Mouse (Mus musculus): ENCODE data around the gene Iqcn. TPM values are rescaled to one million over a fixed set of nuclear protein-coding genes. Genes with fewer than 3 reads are reported as not detected.

Iqcn gene
- polyA plus RNA-seq, 1 experiment from 2014 or later: 0.05 TPM

- H3K4me3 ChIP-seq (replicated peaks; ENCODE audit: low read depth, low read length): no peak overlapping the region
- no peaks in the 10 kb centered on the region for H3K27me3 ChIP-seq (ENCODE audit: control insufficient read depth, insufficient read depth, low read length)
- DNase-seq: no peak
- peaks cover 25% of the 10 kb centered on the region for H3K4me1 ChIP-seq (ENCODE audit: control insufficient read depth, insufficient read depth, low read length)
- H3K9ac ChIP-seq (replicated peaks; ENCODE audit: low read length): no peak overlapping the region
- no peak overlapping the region for H3K4me2 ChIP-seq (ENCODE audit: low read length)
- H3K36me3 ChIP-seq (ENCODE audit: control insufficient read depth, insufficient read depth, low read length): peaks cover 32% of the 10 kb centered on the region
- H3K9me3 ChIP-seq (ENCODE audit: control insufficient read depth, low read length): no peaks in the 10 kb centered on the region
- 93% methylated on average over 6 of the region's 6 CpGs for WGBS
- no peak overlapping the region for H3K27ac ChIP-seq (replicated peaks; ENCODE audit: low read depth, low read length)
- ATAC-seq (ENCODE audit: low FRiP score, low TSS enrichment): no peak
Measured at GRCm38 (mm10) chr8:70756476-70757040, 53.3 kb downstream of the Iqcn start.

GRCm38 (mm10) chr8:70757523-70758307 is 54.5 kb downstream of the Iqcn start:
- Histone ChIP-seq H3K27ac (replicated peaks; ENCODE audit: low read depth, low read length) (no peak overlapping the region), H3K4me1 (ENCODE audit: control insufficient read depth, insufficient read depth, low read length) (peaks cover 25% of the 10 kb centered on the region), H3K9ac (replicated peaks; ENCODE audit: low read length) (no peak overlapping the region), H3K4me3 (replicated peaks; ENCODE audit: low read depth, low read length) (no peak overlapping the region), H3K36me3 (ENCODE audit: control insufficient read depth, insufficient read depth, low read length) (peaks cover 32% of the 10 kb centered on the region), H3K27me3 (ENCODE audit: control insufficient read depth, insufficient read depth, low read length) (no peaks in the 10 kb centered on the region), H3K4me2 (ENCODE audit: low read length) (no peak overlapping the region), H3K9me3 (ENCODE audit: control insufficient read depth, low read length) (no peaks in the 10 kb centered on the region)
- WGBS: 71% methylated on average over 22 of the region's 22 CpGs
- DNase-seq: no peak
- no peak for ATAC-seq (ENCODE audit: low FRiP score, low TSS enrichment)

- WGBS: 82% methylated on average over 7 of the region's 7 CpGs
Measured at GRCm38 (mm10) chr8:70758308-70758615, 55.0 kb downstream of the Iqcn start.

GRCm38 (mm10) chr8:70758616-70759561 is 55.6 kb downstream of the Iqcn start:
- 0 out of 2 replicates have a peak overlapping the region, but pooled peaks have one; percentile 60 for H3K4me3 ChIP-seq (replicated peaks; ENCODE audit: low read depth, low read length)
- no peaks in the 10 kb centered on the region for H3K27me3 ChIP-seq (ENCODE audit: control insufficient read depth, insufficient read depth, low read length)
- peaks cover 32% of the 10 kb centered on the region for H3K36me3 ChIP-seq (ENCODE audit: control insufficient read depth, insufficient read depth, low read length)
- DNase-seq (no peak), ATAC-seq (ENCODE audit: low FRiP score, low TSS enrichment) (no peak)
- peaks cover 25% of the 10 kb centered on the region for H3K4me1 ChIP-seq (ENCODE audit: control insufficient read depth, insufficient read depth, low read length)
- 72% methylated on average over 19 of the region's 19 CpGs for WGBS
- H3K4me2 ChIP-seq (ENCODE audit: low read length): no peak overlapping the region; the same call in 1 of the 2 replicates
- no peak overlapping the region for H3K27ac ChIP-seq (replicated peaks; ENCODE audit: low read depth, low read length)
- no peak overlapping the region for H3K9ac ChIP-seq (replicated peaks; ENCODE audit: low read length)
- H3K9me3 ChIP-seq (ENCODE audit: control insufficient read depth, low read length): no peaks in the 10 kb centered on the region

More at GRCm38 (mm10) chr8:70758308-70758615, 55.0 kb downstream of the Iqcn start:
- H3K4me2 ChIP-seq (ENCODE audit: low read length): no peak overlapping the region
- H3K9ac ChIP-seq (replicated peaks; ENCODE audit: low read length): no peak overlapping the region
- no peaks in the 10 kb centered on the region for H3K9me3 ChIP-seq (ENCODE audit: control insufficient read depth, low read length)
- peaks cover 25% of the 10 kb centered on the region for H3K4me1 ChIP-seq (ENCODE audit: control insufficient read depth, insufficient read depth, low read length)
- no peak overlapping the region for H3K4me3 ChIP-seq (replicated peaks; ENCODE audit: low read depth, low read length)
- ATAC-seq (ENCODE audit: low FRiP score, low TSS enrichment) (no peak), DNase-seq (no peak)
- H3K27me3 ChIP-seq (ENCODE audit: control insufficient read depth, insufficient read depth, low read length): no peaks in the 10 kb centered on the region
- peaks cover 32% of the 10 kb centered on the region for H3K36me3 ChIP-seq (ENCODE audit: control insufficient read depth, insufficient read depth, low read length)
- no peak overlapping the region for H3K27ac ChIP-seq (replicated peaks; ENCODE audit: low read depth, low read length)

- peaks cover 37% of the 10 kb centered on the region for H3K36me3 ChIP-seq (ENCODE audit: control insufficient read depth, insufficient read depth, low read length)
- under 1% methylated on average over 22 of the region's 22 CpGs for WGBS
- H3K9me3 ChIP-seq (ENCODE audit: control insufficient read depth, low read length): no peaks in the 10 kb centered on the region
- peak overlapping the region; percentile 84 for H3K4me2 ChIP-seq (ENCODE audit: low read length)
- DNase-seq (no peak), ATAC-seq (ENCODE audit: low FRiP score, low TSS enrichment) (no peak; the same call in 1 of the 2 replicates)
- peak overlapping the region; percentile 79 for H3K9ac ChIP-seq (replicated peaks; ENCODE audit: low read length)
- H3K27me3 ChIP-seq (ENCODE audit: control insufficient read depth, insufficient read depth, low read length): no peaks in the 10 kb centered on the region
- peak overlapping the region; percentile 60 for H3K4me3 ChIP-seq (replicated peaks; ENCODE audit: low read depth, low read length)
- peaks cover 22% of the 10 kb centered on the region for H3K4me1 ChIP-seq (ENCODE audit: control insufficient read depth, insufficient read depth, low read length)
- peak overlapping the region; percentile 73 for H3K27ac ChIP-seq (replicated peaks; ENCODE audit: low read depth, low read length)
Measured at GRCm38 (mm10) chr8:70760350-70760749, 57.1 kb downstream of the Iqcn start.

GRCm38 (mm10) chr8:70760775-70761406 is 57.6 kb downstream of the Iqcn start, which contains the start of gene Mpv17l2:
Mpv17l2 (minus strand) TSS chr8:70760946.
- H3K9me3 ChIP-seq (ENCODE audit: control insufficient read depth, low read length): no peaks in the 10 kb centered on the region
- no peaks in the 10 kb centered on the region for H3K27me3 ChIP-seq (ENCODE audit: control insufficient read depth, insufficient read depth, low read length)
- WGBS: under 1% methylated on average over 55 of the region's 55 CpGs
- peak within 1 kb of the TSS; percentile 79 for H3K9ac ChIP-seq (replicated peaks; ENCODE audit: low read length)
- H3K4me3 ChIP-seq (replicated peaks; ENCODE audit: low read depth, low read length): peak within 1 kb of the TSS; percentile 60
- DNase-seq: peak; percentile 98
- H3K36me3 ChIP-seq (ENCODE audit: control insufficient read depth, insufficient read depth, low read length): peaks cover 36% of the 10 kb centered on the region
- H3K27ac ChIP-seq (replicated peaks; ENCODE audit: low read depth, low read length): peak within 1 kb of the TSS; percentile 73
- ATAC-seq (ENCODE audit: low FRiP score, low TSS enrichment): peak; percentile 95
- H3K4me2 ChIP-seq (ENCODE audit: low read length): peak within 1 kb of the TSS; percentile 84
- peaks cover 18% of the 10 kb centered on the region for H3K4me1 ChIP-seq (ENCODE audit: control insufficient read depth, insufficient read depth, low read length)

- no peak overlapping the region for H3K27ac ChIP-seq (replicated peaks; ENCODE audit: low read depth, low read length)
- WGBS: 76% methylated on average over 1 of the region's 1 CpGs
- no peaks in the 10 kb centered on the region for H3K9me3 ChIP-seq (ENCODE audit: control insufficient read depth, low read length)
- ATAC-seq (ENCODE audit: low FRiP score, low TSS enrichment) (no peak), DNase-seq (no peak)
- peaks cover 24% of the 10 kb centered on the region for H3K36me3 ChIP-seq (ENCODE audit: control insufficient read depth, insufficient read depth, low read length)
- peaks cover 11% of the 10 kb centered on the region; the same call in 1 of the 2 replicates for H3K27me3 ChIP-seq (ENCODE audit: control insufficient read depth, insufficient read depth, low read length)
- no peak overlapping the region for H3K4me3 ChIP-seq (replicated peaks; ENCODE audit: low read depth, low read length)
- H3K4me2 ChIP-seq (ENCODE audit: low read length): no peak overlapping the region
- no peak overlapping the region for H3K9ac ChIP-seq (replicated peaks; ENCODE audit: low read length)
- H3K4me1 ChIP-seq (ENCODE audit: control insufficient read depth, insufficient read depth, low read length): peaks cover 26% of the 10 kb centered on the region
Measured at GRCm38 (mm10) chr8:70762118-70762517, 58.9 kb downstream of the Iqcn start.

- Histone ChIP-seq H3K27ac (replicated peaks; ENCODE audit: low read depth, low read length) (no peak overlapping the region), H3K36me3 (ENCODE audit: control insufficient read depth, insufficient read depth, low read length) (peaks cover 20% of the 10 kb centered on the region), H3K4me1 (ENCODE audit: control insufficient read depth, insufficient read depth, low read length) (peaks cover 26% of the 10 kb centered on the region), H3K9me3 (ENCODE audit: control insufficient read depth, low read length) (no peaks in the 10 kb centered on the region), H3K4me3 (replicated peaks; ENCODE audit: low read depth, low read length) (no peak overlapping the region), H3K27me3 (ENCODE audit: control insufficient read depth, insufficient read depth, low read length) (peaks cover 12% of the 10 kb centered on the region; the same call in 1 of the 2 replicates), H3K4me2 (ENCODE audit: low read length) (no peak overlapping the region), H3K9ac (replicated peaks; ENCODE audit: low read length) (no peak overlapping the region)
- no peak for ATAC-seq (ENCODE audit: low FRiP score, low TSS enrichment)
- 5% methylated on average over 3 of the region's 3 CpGs for WGBS
- peak; percentile 63 for DNase-seq
Measured at GRCm38 (mm10) chr8:70763354-70763753, 60.1 kb downstream of the Iqcn start.

Measured in midbrain, embryonic 14.5 days (tissue).